Mouse (Mus musculus) liver, postnatal 0 days (tissue): ENCODE results near the gene A630001G21Rik.

ENCODE experiments used
- CTCF ChIP-seq: sonication (generic); IDR thresholded peaks from 2 replicates; pipeline ENCODE4 v1.5.1; 2016; ENCODE audit warnings: antibody characterized with exemption, low read depth
- EP300 ChIP-seq: IDR thresholded peaks from 2 replicates; pipeline ENCODE4 v1.6.1; 2016; ENCODE audit warnings: antibody characterized with exemption, low read depth, mild to moderate bottlenecking

DNA sequence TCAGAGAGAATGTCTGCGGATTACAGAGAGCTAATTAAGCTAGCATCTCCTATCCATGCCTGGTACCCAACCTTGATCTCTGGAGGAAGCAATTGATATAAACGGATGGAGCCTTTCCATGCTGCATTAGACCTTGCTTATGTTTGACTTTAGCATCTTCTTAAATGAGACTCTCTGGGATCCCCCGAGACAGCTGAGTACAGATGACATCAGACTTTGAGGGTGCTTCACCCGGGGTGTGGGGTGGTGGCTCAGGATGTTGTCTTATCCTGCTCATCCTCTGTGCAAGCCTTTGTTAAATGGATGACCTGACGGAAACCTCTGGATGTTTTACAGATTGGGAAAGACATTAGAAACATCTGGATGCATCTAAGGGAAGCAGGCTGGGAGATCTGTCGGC lies 48.0 kb downstream of the A630001G21Rik start:
- TF ChIP-seq CTCF (no peak), EP300 (no peak)
